Mouse (Mus musculus): ENCODE results near the gene Kmt2b.

Kmt2b gene

GRCm38 (mm10) chr7:30588676-30589434 is at the start of gene Kmt2b:
Kmt2b (minus strand) TSS chr7:30588726.
- in situ Hi-C loops (cut with MboI, MseI): no loop called here

DNA sequence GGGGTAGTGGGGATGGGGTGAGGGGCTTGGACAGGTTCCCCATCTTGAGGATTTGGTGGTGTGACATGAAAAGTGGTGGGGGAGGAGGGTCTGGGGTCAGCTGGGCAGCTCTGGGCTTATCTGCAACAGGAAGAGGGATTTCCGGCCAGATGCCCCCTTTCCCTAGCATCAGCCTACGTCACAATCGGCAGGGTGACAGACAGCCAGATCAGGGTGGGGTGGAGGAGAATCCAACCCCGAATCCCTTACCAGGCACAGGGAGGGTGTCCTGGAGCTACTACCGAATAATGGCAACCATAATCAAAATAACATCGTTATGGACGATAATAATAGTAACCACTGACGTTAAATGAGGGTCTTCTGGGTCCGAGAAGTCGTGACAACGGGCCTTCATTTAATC is 47.9 kb upstream of the Kmt2b start:
- in situ Hi-C loops (cut with MboI, MseI): no loop called here

DNA sequence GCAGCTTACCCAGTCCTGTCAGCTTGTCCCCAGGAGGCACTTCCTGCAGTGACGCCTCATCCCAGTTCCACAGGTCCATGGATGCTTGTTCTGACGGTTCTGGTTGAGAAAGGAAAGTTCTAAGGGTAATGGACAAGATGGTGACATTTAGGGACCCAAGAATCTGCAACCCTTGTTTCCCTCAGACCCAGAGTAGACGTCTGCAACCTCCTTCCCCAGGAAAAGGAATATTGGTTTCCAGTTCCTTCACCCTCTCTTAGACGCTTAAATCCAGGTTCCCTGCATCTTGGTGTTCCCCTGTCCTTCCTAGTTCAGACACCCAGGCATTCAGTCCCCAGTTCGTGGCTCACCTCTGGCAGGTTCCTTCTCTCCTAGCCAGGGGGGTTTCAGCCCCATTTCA is 47.2 kb upstream of the Kmt2b start, which contains the start of gene Etv2:
Etv2 (minus strand) TSS at position 101 of the 400 bp plus-strand sequence.
- in situ Hi-C loops (cut with MboI, MseI): no loop called here

- in situ Hi-C loops (cut with MboI, MseI): no loop called here
These were observed 46.1 kb upstream of the Kmt2b start for GRCm38 (mm10) chr7:30634621-30635020.

GRCm38 (mm10) chr7:30633762-30634412 is 45.4 kb upstream of the Kmt2b start:
- in situ Hi-C loops (cut with MboI, MseI): no loop called here

DNA sequence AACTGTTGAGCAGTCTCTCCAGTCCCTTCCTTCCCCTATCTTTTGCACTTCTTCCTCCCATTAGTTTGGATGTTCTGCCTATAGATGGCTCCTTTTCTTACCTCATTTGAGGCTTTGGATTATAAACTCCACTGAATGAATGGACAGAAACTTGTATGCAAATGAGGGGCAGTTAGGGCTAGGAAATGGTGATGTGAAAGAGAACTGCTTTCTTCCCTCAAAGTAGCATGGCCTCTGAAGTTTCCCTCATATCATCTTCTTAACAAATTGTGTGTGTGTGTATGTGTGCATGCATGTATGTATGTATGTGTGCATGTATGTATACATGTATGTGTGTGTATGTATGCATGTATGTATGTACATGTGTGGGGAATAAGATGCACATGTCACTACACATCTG is 40.5 kb upstream of the Kmt2b start:
- in situ Hi-C loops (cut with MboI, MseI): no loop called here

DNA sequence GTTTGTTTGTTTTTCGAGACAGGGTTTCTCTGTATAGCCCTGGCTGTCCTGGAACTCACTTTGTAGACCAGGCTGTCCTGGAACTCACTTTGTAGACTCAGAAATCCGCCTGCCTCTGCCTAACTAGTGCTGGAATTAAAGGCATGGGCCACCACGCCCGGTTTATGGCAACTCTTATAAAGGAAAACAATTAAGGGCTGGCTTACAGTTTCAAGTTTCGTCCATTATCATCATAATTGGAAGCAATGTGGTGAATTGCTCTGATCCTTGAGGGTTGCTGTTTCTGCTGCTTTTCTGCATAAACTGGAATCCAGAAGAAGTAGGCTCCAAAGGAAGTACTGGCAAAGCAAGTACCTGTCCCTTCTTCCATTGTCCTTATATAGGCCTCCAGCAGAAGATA is 38.1 kb upstream of the Kmt2b start:
- in situ Hi-C loops (cut with MboI, MseI): no loop called here

DNA sequence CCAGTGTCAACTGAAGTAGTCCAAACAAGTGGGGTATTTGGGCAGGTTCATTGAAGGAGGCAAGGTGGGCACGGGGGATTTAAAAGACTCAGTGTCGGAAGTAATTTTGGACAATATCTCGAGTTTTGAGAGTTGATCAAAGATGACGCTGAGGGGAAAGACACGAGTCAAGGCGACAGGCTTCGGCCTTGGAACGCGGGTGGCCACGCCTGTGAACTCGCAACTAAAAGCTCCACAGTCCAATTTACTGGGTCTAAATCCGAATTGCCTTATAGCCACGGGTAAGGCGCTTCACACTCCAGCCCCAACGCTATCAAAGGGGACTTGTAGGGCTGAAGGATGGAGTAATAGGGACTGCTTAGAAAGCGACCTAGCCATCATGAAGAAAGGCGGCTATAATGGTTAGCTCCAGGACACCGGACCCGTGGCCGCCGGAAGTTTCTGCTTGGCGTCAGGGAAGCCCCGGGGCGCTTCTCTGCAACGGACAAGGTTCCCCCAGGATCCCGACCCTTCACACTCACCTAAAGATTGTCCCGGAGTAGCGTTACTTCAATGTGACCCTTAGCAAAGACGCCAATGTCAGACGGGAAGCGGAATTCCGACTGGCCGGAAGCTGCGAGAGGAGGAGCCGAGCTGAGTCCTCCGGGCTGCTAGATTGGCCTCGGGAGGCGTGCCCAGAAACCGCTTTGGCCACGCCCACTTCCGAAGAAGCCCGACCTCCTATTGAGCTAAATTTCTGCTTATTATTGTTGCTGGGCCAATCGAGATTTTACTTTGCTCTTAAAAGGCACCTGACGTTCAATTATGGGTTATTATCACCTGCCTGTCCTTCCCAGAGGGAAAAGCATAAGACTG is 37.2 kb upstream of the Kmt2b start, which contains the start of gene Cox6b1:
Cox6b1 (minus strand) TSS at position 622 of the 855 bp plus-strand sequence.
- in situ Hi-C loops (cut with MboI, MseI): no loop called here

DNA sequence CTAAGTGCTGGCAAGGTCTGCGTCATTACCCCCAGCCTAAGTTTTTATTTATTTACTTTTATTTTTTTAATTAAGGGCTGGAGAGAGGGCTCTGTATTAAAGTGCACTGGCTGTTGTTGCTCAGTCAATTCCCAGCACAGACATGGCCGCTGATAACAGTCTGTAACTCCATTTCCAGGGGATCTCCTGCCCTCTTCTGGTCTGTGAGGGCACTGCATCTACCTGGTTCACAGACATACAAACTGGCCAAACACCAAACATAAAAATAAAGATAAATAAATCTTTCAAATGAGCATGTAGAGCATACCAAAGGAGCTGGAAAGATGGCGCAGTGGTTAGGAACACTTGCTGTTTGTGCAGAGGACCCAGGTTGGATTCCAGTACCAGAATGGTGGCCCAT is 30.7 kb upstream of the Kmt2b start:
- in situ Hi-C loops (cut with MboI, MseI): loop anchor here (5.0 kb wide), 1 partner anchor 37 kb away; no protein-coding TSS in a partner anchor

GRCm38 (mm10) chr7:30618658-30619057 is 30.1 kb upstream of the Kmt2b start:
- in situ Hi-C loops (cut with MboI, MseI): loop anchor here (5.0 kb wide), 1 partner anchor 36 kb away; no protein-coding TSS in a partner anchor

DNA sequence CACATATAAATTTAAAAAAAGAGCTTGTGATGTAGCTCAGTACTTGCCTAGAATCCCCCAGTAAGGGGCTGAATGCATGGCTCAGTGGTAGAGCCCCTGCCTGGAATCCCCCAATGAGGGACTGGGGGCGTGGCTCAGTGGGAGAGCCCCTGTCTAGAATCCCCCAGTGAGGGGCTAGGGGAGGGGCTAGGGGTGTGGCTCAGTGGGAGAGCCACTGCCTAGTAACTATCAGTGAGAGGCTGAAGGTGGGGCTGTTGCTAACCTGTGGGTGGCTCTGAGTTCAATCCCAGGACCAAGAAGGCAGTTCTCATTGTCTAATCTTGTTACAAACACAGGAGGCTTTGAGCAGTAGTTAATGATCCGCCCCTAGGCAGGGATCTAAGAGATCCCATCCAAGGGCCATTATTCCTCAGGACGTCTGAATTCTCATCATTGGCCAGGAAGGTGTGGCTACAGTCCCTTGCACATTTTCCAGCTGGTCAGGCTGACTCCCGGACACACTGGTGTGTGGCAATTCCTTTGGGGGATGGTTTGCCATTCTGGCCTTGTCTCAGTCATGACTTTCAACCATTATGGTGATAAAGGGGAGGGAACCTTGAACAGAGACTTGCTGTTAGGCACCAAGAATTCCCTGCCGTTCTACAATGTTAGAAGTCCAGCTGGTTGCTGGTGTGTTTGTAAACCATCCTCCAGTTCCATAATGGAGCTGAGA is 26.7 kb upstream of the Kmt2b start:
- in situ Hi-C loops (cut with MboI, MseI): loop anchor here (5.0 kb wide), 1 partner anchor 33 kb away; no protein-coding TSS in a partner anchor

DNA sequence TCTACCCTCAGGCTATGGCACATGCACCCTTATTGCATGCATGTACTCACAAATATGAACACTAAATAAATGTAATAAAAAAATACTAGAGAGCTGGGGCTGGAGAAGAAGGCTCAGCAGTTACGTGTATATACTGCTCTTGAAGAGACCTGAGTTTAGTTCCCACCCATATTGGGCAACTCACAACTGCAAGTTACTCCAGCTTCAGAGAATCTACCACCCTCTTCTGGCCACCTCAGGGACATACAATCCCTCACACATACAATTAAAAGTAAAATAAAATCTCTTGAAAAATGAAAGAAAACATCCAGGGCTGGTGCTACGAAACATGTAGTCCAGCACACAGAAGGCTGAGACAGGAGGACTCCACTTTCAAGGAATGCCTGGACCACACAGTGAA is 25.9 kb upstream of the Kmt2b start:
- in situ Hi-C loops (cut with MboI, MseI): loop anchor here (5.0 kb wide), 1 partner anchor 122 kb away; the partner anchor contains the start of gene Prodh2

DNA sequence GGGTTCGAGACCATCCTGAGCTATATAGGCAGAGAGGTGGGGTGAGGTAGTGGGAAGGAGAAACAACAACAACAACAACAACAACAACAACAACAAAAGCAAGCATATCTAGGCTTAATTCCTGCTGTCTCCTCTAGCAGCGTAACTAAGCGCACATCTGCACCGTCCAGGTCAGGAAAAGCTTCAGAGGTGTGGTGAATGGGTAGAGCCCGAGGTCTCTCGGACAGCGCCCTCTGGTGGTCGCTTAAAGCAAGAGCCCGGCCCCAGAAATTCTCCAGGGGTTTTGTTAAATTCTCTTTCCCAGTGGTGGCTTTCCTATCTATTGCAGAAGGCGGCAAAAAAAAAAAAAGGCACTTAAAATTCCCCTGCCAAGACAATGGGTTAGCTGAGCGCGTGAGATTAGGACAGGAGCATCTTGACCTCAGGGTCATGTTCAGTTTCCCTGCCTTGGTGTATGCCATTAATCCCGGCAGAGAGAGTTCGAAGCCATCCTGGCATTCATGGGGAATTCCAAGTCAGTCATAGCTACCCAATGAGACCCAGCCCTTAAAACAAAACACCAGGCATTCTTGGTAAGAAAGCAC is 25.1 kb upstream of the Kmt2b start:
- in situ Hi-C loops (cut with MboI, MseI): loop anchor here (5.0 kb wide), 1 partner anchor 121 kb away; the partner anchor contains the start of gene Prodh2

GRCm38 (mm10) chr7:30612654-30613402 is 24.3 kb upstream of the Kmt2b start, which contains the start of gene Upk1a:
Upk1a (minus strand) TSS chr7:30612847.
- in situ Hi-C loops (cut with MboI, MseI): loop anchor here (5.0 kb wide), 1 partner anchor 121 kb away; the partner anchor contains the start of gene Prodh2

- in situ Hi-C loops (cut with MboI, MseI): loop anchor here (5.0 kb wide), 1 partner anchor 118 kb away; the partner anchor contains the start of gene Prodh2
These were observed 21.5 kb upstream of the Kmt2b start for GRCm38 (mm10) chr7:30610043-30610442.

- in situ Hi-C loops (cut with MboI, MseI): no loop called here
These were observed 19.9 kb upstream of the Kmt2b start for GRCm38 (mm10) chr7:30608476-30608875.

- in situ Hi-C loops (cut with MboI, MseI): no loop called here
These were observed 19.3 kb upstream of the Kmt2b start for GRCm38 (mm10) chr7:30607706-30608309.

DNA sequence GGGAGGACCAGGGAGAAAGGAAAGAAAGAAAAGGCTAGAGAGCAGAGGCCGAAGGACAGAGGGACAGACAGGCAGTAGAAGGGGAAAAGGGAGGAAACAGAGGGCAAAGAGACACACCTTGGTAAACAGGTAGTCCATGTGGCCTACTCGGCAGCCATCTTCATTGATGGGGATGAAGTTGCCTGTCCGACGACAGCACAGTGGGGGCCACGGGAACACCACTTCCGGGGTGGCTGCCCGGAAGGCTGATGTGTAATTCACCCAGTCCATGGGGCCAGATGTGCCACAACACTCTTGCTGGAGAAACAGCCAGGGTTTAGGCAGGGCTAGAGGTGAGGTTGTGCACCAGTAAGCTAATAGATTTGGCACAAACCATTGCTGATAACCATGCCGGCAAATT is 16.4 kb upstream of the Kmt2b start:
- in situ Hi-C loops (cut with MboI, MseI): no loop called here

GRCm38 (mm10) chr7:30604424-30604823 is 15.9 kb upstream of the Kmt2b start:
- in situ Hi-C loops (cut with MboI, MseI): no loop called here

All from T-helper 2 cell (primary cell).